Mouse (Mus musculus): ENCODE results near the gene Atp12a. TPM values are rescaled to one million over a fixed set of nuclear protein-coding genes. Genes with fewer than 3 reads are reported as not detected.

Gene Atp12a
- total RNA-seq, 4 experiments from 2014 or later = 0.30 to 0.57 TPM; not detected in 2

GRCm38 (mm10) chr14:56377745-56378144, 12.9 kb downstream of the Atp12a start:
- no peak for DNase-seq (ENCODE audit: low spot score in 2 of 2)

- no peak for DNase-seq (ENCODE audit: low spot score in 2 of 2)
These were observed 14.5 kb downstream of the Atp12a start for GRCm38 (mm10) chr14:56379336-56379735.

- no peak for DNase-seq (ENCODE audit: low spot score in 2 of 2)
These were observed 17.5 kb downstream of the Atp12a start for GRCm38 (mm10) chr14:56382366-56382765.

GRCm38 (mm10) chr14:56390247-56390646, 25.4 kb downstream of the Atp12a start:
- DNase-seq (ENCODE audit: low spot score in 2 of 2) = no peak

- no peak for DNase-seq (ENCODE audit: low spot score in 2 of 2)
These were observed 28.9 kb downstream of the Atp12a start for GRCm38 (mm10) chr14:56393704-56394312.

GRCm38 (mm10) chr14:56398001-56398400, 33.1 kb downstream of the Atp12a start:
- DNase-seq (ENCODE audit: low spot score in 2 of 2) = no peak

- no peak for DNase-seq (ENCODE audit: low spot score in 2 of 2)
These were observed 37.6 kb downstream of the Atp12a start, which contains the start of gene Rnf17 for GRCm38 (mm10) chr14:56402311-56403071. Gene Rnf17, plus strand, starts transcription at chr14:56402581.

GRCm38 (mm10) chr14:56403072-56403375, 38.2 kb downstream of the Atp12a start:
- no peak for DNase-seq (ENCODE audit: low spot score in 2 of 2)

Other genes starting within 250 kb of the Atp12a start
- not detected for gene Gzme, start 244.4 kb upstream of the Atp12a start, total RNA-seq (2022)
- not detected for gene Gzmd, start 232.5 kb upstream of the Atp12a start, total RNA-seq (2022)
- not detected for gene Gzmg, start 205.5 kb upstream of the Atp12a start, total RNA-seq (2022)
- not detected for gene Gzmn, start 190.5 kb upstream of the Atp12a start, total RNA-seq (2022)
- gene Gzmf, start 153.7 kb upstream of the Atp12a start, total RNA-seq (2022) = not detected
- not detected for gene Gzmc, start 130.4 kb upstream of the Atp12a start, total RNA-seq (2022)
- not detected for gene Gzmb, start 102.8 kb upstream of the Atp12a start, total RNA-seq (2022)
- gene Rnf17, start 37.5 kb downstream of the Atp12a start, total RNA-seq (2022) = 1 to 10 TPM in 3 of 4 experiments, under 1 TPM in 1; 0.94 to 1.9 (median 1.9) TPM
- gene Cenpj, start 210.4 kb downstream of the Atp12a start, total RNA-seq (2022) = 1 to 10 TPM; 2.1 to 3.7 (median 3.2) TPM
- gene Parp4, start 210.6 kb downstream of the Atp12a start, total RNA-seq (2022) = 1 to 10 TPM; 7.1 to 8.6 (median 7.6) TPM